In genomic region chr17:73891590-73891989, GRCm38 (mm10) we compare ENCODE assay signal across 8 mouse cellular contexts. TPM values are rescaled to one million over a fixed set of nuclear protein-coding genes. Genes with fewer than 3 reads are reported as not detected.
DNase-seq lines count a peak whose midpoint lies in the region; ATAC-seq lines count a peak whose summit lies in the region.
"Had no signal": no experiment of that assay in that cellular context is flagged by ENCODE, and none has a peak within 500 bp of the region (broad histone marks: within the 10 kb centered on the region; RNA-seq: fewer than 3 reads in every experiment).

No protein-coding gene starts in this region.

- H3K9me3 ChIP-seq in forebrain, embryonic 13.5 days (replicated peaks): no peaks in the 10 kb centered on the region
- H3K9me3 ChIP-seq in forebrain, embryonic 11.5 days (ENCODE audit: control insufficient read depth, low read length): no peaks in the 10 kb centered on the region
- H3K9me3 ChIP-seq: heart, embryonic 13.5 days had no signal

- WGBS in forebrain, embryonic 13.5 days: 97% methylated on average over 1 of the region's 1 CpGs
- 89% methylated on average over 1 of the region's 1 CpGs for WGBS in forebrain, embryonic 11.5 days

- no peak overlapping the region for H3K9ac ChIP-seq in forebrain, embryonic 13.5 days
- H3K9ac ChIP-seq in forebrain, embryonic 11.5 days (ENCODE audit: low read length): no peak overlapping the region
- H3K9ac ChIP-seq: heart, embryonic 13.5 days had no signal

- H3K4me2 ChIP-seq in forebrain, embryonic 13.5 days: no peak overlapping the region
- no peak overlapping the region for H3K4me2 ChIP-seq in forebrain, embryonic 11.5 days (ENCODE audit: low read depth, low read length, severe bottlenecking)
- H3K4me2 ChIP-seq: heart, embryonic 13.5 days had no signal

- H3K4me1 ChIP-seq in forebrain, embryonic 13.5 days: no peaks in the 10 kb centered on the region
- H3K4me1 ChIP-seq in forebrain, embryonic 11.5 days (replicated peaks; ENCODE audit: control insufficient read depth, insufficient read depth, low read length): no peaks in the 10 kb centered on the region

- no peak for ATAC-seq in forebrain, embryonic 13.5 days
- ATAC-seq in forebrain, embryonic 11.5 days (replicated peaks; ENCODE audit: low FRiP score): no peak

- H3K27me3 ChIP-seq in forebrain, embryonic 13.5 days: no peaks in the 10 kb centered on the region
- no peaks in the 10 kb centered on the region for H3K27me3 ChIP-seq in forebrain, embryonic 11.5 days (ENCODE audit: control insufficient read depth, insufficient read depth, low read length)
- H3K27me3 ChIP-seq: heart, embryonic 13.5 days had no signal

- DNase-seq in kidney, adult 9 months: peak; percentile 56
- no peak for DNase-seq in kidney, adult 18-20 months
- DNase-seq in B cell, adult 2 months: peak; percentile 36 to 37
- DNase-seq in ES-CJ7 (ENCODE audit: low read depth, low spot score): peak; percentile 24
- DNase-seq in layer of hippocampus, adult 9-11 months: peak; percentile 25
- DNase-seq in forebrain, embryonic 11.5 days (ENCODE audit: low spot score): no peak

- no peaks in the 10 kb centered on the region for H3K36me3 ChIP-seq in forebrain, embryonic 13.5 days (ENCODE audit: poor library complexity, severe bottlenecking)
- no peaks in the 10 kb centered on the region for H3K36me3 ChIP-seq in forebrain, embryonic 11.5 days (ENCODE audit: control insufficient read depth, insufficient read depth, low read length)
- H3K36me3 ChIP-seq: heart, embryonic 13.5 days had no signal

- H3K27ac ChIP-seq in forebrain, embryonic 13.5 days: no peak overlapping the region
- H3K27ac ChIP-seq in forebrain, embryonic 11.5 days (ENCODE audit: low read depth, low read length): no peak overlapping the region
- H3K27ac ChIP-seq: heart, embryonic 13.5 days had no signal

- no peak overlapping the region for H3K4me3 ChIP-seq in forebrain, embryonic 13.5 days
- no peak overlapping the region for H3K4me3 ChIP-seq in forebrain, embryonic 11.5 days (ENCODE audit: low read depth, low read length)
- H3K4me3 ChIP-seq: heart, embryonic 13.5 days had no signal

RNA-seq across cellular contexts. Expression of gene Xdh, which starts 58.4 kb away (rescaled TPM):
- 0.06 and 0.14 TPM in 2 replicates for polyA plus RNA-seq in forebrain, embryonic 13.5 days (2015; fragmentation: Nextera tagmentation; extraction: Ambion mirVana)
- 0.11 and 0.21 TPM in 2 replicates for polyA plus RNA-seq in forebrain, embryonic 11.5 days (2014; fragmentation: Nextera tagmentation; extraction: Ambion mirVana)

Comparison
In these comparisons a context has a peak if more than half of its experiments do, and no peak if none do; other contexts are left out.
1. DNase-seq: peak in kidney, adult 9 months (single experiment), B cell, adult 2 months (2 of 2), ES-CJ7 (single experiment) and layer of hippocampus, adult 9-11 months (single experiment); none in kidney, adult 18-20 months (single experiment) and forebrain, embryonic 11.5 days (single experiment).